Mouse (Mus musculus): ENCODE measurements around the gene Wdr63.
A peak's percentile ranks its signal among the peaks of the same experiment; 100 is the strongest.

Gene Wdr63

GRCm38 (mm10) chr3:146122125-146122420 is 14.1 kb upstream of the Wdr63 start:
- DNase-seq (ENCODE audit: low read depth): no peak

GRCm38 (mm10) chr3:146121310-146122124 is 13.6 kb upstream of the Wdr63 start:
- peak; percentile 78 for DNase-seq (ENCODE audit: low read depth)

- no peak for DNase-seq (ENCODE audit: low read depth)
These were observed 10.1 kb upstream of the Wdr63 start for GRCm38 (mm10) chr3:146117997-146118457.

GRCm38 (mm10) chr3:146117258-146117996 is 9.5 kb upstream of the Wdr63 start, which contains the start of gene Mcoln3:
Gene Mcoln3 (plus strand): TSS chr3:146117450.
- DNase-seq (ENCODE audit: low read depth): no peak

GRCm38 (mm10) chr3:146110916-146111315 is 3.0 kb upstream of the Wdr63 start:
- no peak for DNase-seq (ENCODE audit: low read depth)

GRCm38 (mm10) chr3:146110358-146110757 is 2.4 kb upstream of the Wdr63 start:
- DNase-seq (ENCODE audit: low read depth): no peak

- DNase-seq (ENCODE audit: low read depth): no peak
These were observed 1.0 kb upstream of the Wdr63 start for GRCm38 (mm10) chr3:146108945-146109344.

GRCm38 (mm10) chr3:146107116-146107849 is 647 bp downstream of the Wdr63 start:
- DNase-seq (ENCODE audit: low read depth): peak; percentile 33

GRCm38 (mm10) chr3:146102049-146102448 is 5.9 kb downstream of the Wdr63 start:
- DNase-seq (ENCODE audit: low read depth): peak; percentile 65

- no peak for DNase-seq (ENCODE audit: low read depth)
These were observed 8.0 kb downstream of the Wdr63 start for GRCm38 (mm10) chr3:146099925-146100324.

GRCm38 (mm10) chr3:146097861-146098260 is 10.1 kb downstream of the Wdr63 start:
- DNase-seq (ENCODE audit: low read depth): no peak

GRCm38 (mm10) chr3:146096986-146097385 is 10.9 kb downstream of the Wdr63 start:
- DNase-seq (ENCODE audit: low read depth): no peak

- no peak for DNase-seq (ENCODE audit: low read depth)
These were observed 12.9 kb downstream of the Wdr63 start for GRCm38 (mm10) chr3:146095066-146095465.

- DNase-seq (ENCODE audit: low read depth): no peak
These were observed 16.8 kb downstream of the Wdr63 start for GRCm38 (mm10) chr3:146090988-146091657.

GRCm38 (mm10) chr3:146080241-146080640 is 27.7 kb downstream of the Wdr63 start:
- DNase-seq (ENCODE audit: low read depth): no peak

GRCm38 (mm10) chr3:146072780-146073179 is 35.1 kb downstream of the Wdr63 start:
- DNase-seq (ENCODE audit: low read depth): peak; percentile 64

GRCm38 (mm10) chr3:146069276-146069675 is 38.7 kb downstream of the Wdr63 start:
- no peak for DNase-seq (ENCODE audit: low read depth)

GRCm38 (mm10) chr3:146063146-146063545 is 44.8 kb downstream of the Wdr63 start:
- DNase-seq (ENCODE audit: low read depth): peak; percentile 71

GRCm38 (mm10) chr3:146059356-146059926 is 48.5 kb downstream of the Wdr63 start:
- DNase-seq (ENCODE audit: low read depth): no peak

GRCm38 (mm10) chr3:146058263-146058662 is 49.7 kb downstream of the Wdr63 start:
- peak; percentile 78 for DNase-seq (ENCODE audit: low read depth)

- DNase-seq (ENCODE audit: low read depth): no peak
These were observed 50.8 kb downstream of the Wdr63 start for GRCm38 (mm10) chr3:146057131-146057530.

- no peak for DNase-seq (ENCODE audit: low read depth)
These were observed 54.1 kb downstream of the Wdr63 start for GRCm38 (mm10) chr3:146053873-146054272.

Measured in naive thymus-derived CD4-positive, alpha-beta T cell, adult 2 months (primary cell).